In the genomic region with DNA sequence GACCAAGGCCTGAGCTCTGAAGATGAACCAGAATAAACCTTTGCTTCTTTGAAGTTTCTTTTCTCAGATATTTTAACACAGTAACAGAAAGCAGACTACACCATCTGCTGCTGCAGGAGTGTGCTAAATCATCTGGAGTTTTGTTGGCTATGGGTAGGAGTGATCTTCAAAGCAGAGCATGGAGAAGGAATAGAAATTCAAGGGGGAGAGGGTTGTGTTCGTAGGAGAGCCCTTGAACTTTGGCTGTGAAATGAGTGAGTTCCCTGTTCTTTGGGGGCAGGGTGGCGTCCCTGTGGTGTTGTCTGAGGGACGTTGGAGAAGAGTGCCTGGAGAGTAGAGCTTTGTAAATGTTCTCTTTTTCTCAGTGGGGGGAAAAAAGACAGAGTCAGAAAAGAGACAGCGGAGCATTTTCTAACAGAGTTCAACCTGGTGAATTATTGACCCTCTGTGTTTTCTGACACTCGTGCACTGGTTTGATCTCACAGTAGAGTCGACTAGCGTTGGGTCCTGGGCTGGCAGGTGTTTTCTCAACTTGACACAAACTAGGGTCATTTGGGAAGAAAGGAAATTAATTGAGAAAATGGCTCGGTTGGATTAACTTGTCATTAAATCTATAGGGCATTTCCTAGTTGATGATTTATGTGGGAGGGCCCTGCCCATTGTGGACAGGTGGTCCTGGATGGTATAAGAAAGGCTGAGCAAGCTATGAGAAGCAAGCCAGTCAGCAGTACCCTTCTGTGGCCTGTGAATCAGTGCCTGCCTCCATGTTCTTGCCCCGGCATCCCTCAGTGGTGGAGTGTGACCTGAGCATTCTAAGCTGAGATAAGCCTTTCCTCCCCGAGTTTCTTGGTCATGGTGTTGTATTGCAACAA, we compare ENCODE assay signal across 11 mouse cellular contexts. TPM values are rescaled to one million over a fixed set of nuclear protein-coding genes. Genes with fewer than 3 reads are reported as not detected.
A peak's percentile ranks its signal among the peaks of the same experiment; 100 is the strongest.
DNase-seq lines count a peak whose midpoint lies in the region; ATAC-seq lines count a peak whose summit lies in the region.
"Had no signal": no experiment of that assay in that cellular context is flagged by ENCODE, and none has a peak within 500 bp of the region (broad histone marks: within the 10 kb centered on the region; RNA-seq: fewer than 3 reads in every experiment).

No protein-coding gene starts in this region.

- H3K9ac ChIP-seq in heart, embryonic 13.5 days, result no peak overlapping the region

- H3K4me1 ChIP-seq in heart, embryonic 13.5 days, result peaks cover 64% of the 10 kb centered on the region
- peaks cover 23% of the 10 kb centered on the region for H3K4me1 ChIP-seq in heart, embryonic 10.5 days
- H3K4me1 ChIP-seq in midbrain, embryonic 10.5 days, result peaks cover 35% of the 10 kb centered on the region

- WGBS in heart, embryonic 13.5 days, result 66% methylated on average over 10 of the region's 10 CpGs
- 73% methylated on average over 10 of the region's 10 CpGs for WGBS in heart, embryonic 10.5 days
- 73% methylated on average over 10 of the region's 10 CpGs for WGBS in midbrain, embryonic 10.5 days

- intact Hi-C loops in left cerebral cortex, postnatal 14 days (cut with DNase I), result loop anchor here (5.0 kb wide), 1 partner anchor 55 kb away; no protein-coding TSS in a partner anchor

- no peak for DNase-seq in heart, embryonic 10.5 days (ENCODE audit: low spot score)
- DNase-seq in adrenal gland, adult 8-10 months, result peak; percentile 50
- DNase-seq in kidney, adult 18-20 months, result peak; percentile 12
- peak; percentile 38 to 57 for DNase-seq in left cerebral cortex, postnatal 14 days (ENCODE audit: low spot score in 2 of 2)
- no peak for DNase-seq in urinary bladder, postnatal 14 days (ENCODE audit: low spot score)
- DNase-seq in cerebellum, adult 9-10 months, result no peak
- no peak for DNase-seq in midbrain, embryonic 10.5 days (ENCODE audit: low spot score)
- DNase-seq: cerebellum, postnatal 14 days; retina, postnatal 1 day had no signal

- 0 out of 2 replicates have a peak overlapping the region, but pooled peaks have one; percentile 1 for H3K27ac ChIP-seq in heart, embryonic 13.5 days (replicated peaks)
- no peak overlapping the region for H3K27ac ChIP-seq in heart, embryonic 10.5 days
- no peak overlapping the region for H3K27ac ChIP-seq in midbrain, embryonic 10.5 days (replicated peaks)

- no peaks in the 10 kb centered on the region for H3K27me3 ChIP-seq in heart, embryonic 13.5 days (replicated peaks)
- H3K27me3 ChIP-seq in heart, embryonic 10.5 days (ENCODE audit: insufficient read depth, poor library complexity, severe bottlenecking), result no peaks in the 10 kb centered on the region
- no peaks in the 10 kb centered on the region for H3K27me3 ChIP-seq in midbrain, embryonic 10.5 days (ENCODE audit: low read depth, poor library complexity, severe bottlenecking)
- H3K27me3 ChIP-seq: CH12.LX had no signal

- H3K36me3 ChIP-seq in heart, embryonic 13.5 days, result no peaks in the 10 kb centered on the region
- no peaks in the 10 kb centered on the region for H3K36me3 ChIP-seq in heart, embryonic 10.5 days
- no peaks in the 10 kb centered on the region for H3K36me3 ChIP-seq in midbrain, embryonic 10.5 days

- no peak overlapping the region for H3K4me2 ChIP-seq in heart, embryonic 13.5 days

- no peak for ATAC-seq in heart, embryonic 13.5 days (ENCODE audit: extremely low read depth, insufficient number of reproducible peaks, low FRiP score, low TSS enrichment)

- no peak overlapping the region for H3K4me3 ChIP-seq in heart, embryonic 13.5 days
- no peak overlapping the region for H3K4me3 ChIP-seq in heart, embryonic 10.5 days
- H3K4me3 ChIP-seq in midbrain, embryonic 10.5 days, result no peak overlapping the region

- H3K9me3 ChIP-seq in heart, embryonic 13.5 days, result no peaks in the 10 kb centered on the region
- H3K9me3 ChIP-seq in heart, embryonic 10.5 days, result no peaks in the 10 kb centered on the region
- H3K9me3 ChIP-seq in midbrain, embryonic 10.5 days (replicated peaks), result no peaks in the 10 kb centered on the region

RNA-seq across cellular contexts. Expression of gene Nck2, which starts 57.8 kb away (rescaled TPM):
- polyA plus RNA-seq in heart, embryonic 13.5 days (2015; fragmentation: Nextera tagmentation; extraction: Ambion mirVana), result 24.2 and 24.8 TPM in 2 replicates
- polyA plus RNA-seq in heart, embryonic 10.5 days (2016; fragmentation: Nextera tagmentation; extraction: Ambion mirVana), result 30.4 and 37.0 TPM in 2 replicates
- 10 to 100 TPM; 26.7 to 37.1 (median 29.9) TPM for total RNA-seq in adrenal gland, adult 8-10 months (2022)
- total RNA-seq in left cerebral cortex, postnatal 14 days (2021), result 10 to 100 TPM; 33.4 to 33.7 TPM
- 35.0 and 36.8 TPM in 2 replicates for polyA plus RNA-seq in midbrain, embryonic 10.5 days (2016; fragmentation: Nextera tagmentation; extraction: Ambion mirVana)

Comparison
In these comparisons a context has a peak if more than half of its experiments do, and no peak if none do; other contexts are left out.
1. DNase-seq: peak in adrenal gland, adult 8-10 months (single experiment), kidney, adult 18-20 months (single experiment) and left cerebral cortex, postnatal 14 days (2 of 2); none in heart, embryonic 10.5 days (single experiment), urinary bladder, postnatal 14 days (single experiment), cerebellum, adult 9-10 months (single experiment) and midbrain, embryonic 10.5 days (single experiment).